Mouse (Mus musculus) C2C12 (cell line): ENCODE data around the gene Atp10a.

Experiments used
- CEBPB ChIP-seq: IDR thresholded peaks from one replicate; pipeline ENCODE4 v1.6.1; 2011; ENCODE audit warnings: low read depth, mild to moderate bottlenecking, control low read depth, moderate library complexity
- CTCF ChIP-seq: IDR thresholded peaks from one replicate; pipeline ENCODE4 v1.5.1; 2011; ENCODE audit not compliant: control insufficient read depth, insufficient read depth, insufficient read length
- MAX ChIP-seq: IDR thresholded peaks from one replicate; pipeline ENCODE4 v1.6.1; 2011; ENCODE audit warnings: mild to moderate bottlenecking, control low read depth
- MYOD1 ChIP-seq: IDR thresholded peaks from one replicate; pipeline ENCODE4 v1.6.1; 2011; ENCODE audit warnings: low read depth; ENCODE audit not compliant: control insufficient read depth, insufficient read length
- MYOG ChIP-seq: IDR thresholded peaks from one replicate; pipeline ENCODE4 v1.6.1; 2011; ENCODE audit not compliant: control insufficient read depth, insufficient read length; ENCODE audit errors: extremely low read depth
- USF1 ChIP-seq: IDR thresholded peaks from one replicate; pipeline ENCODE4 v1.6.1; 2011; ENCODE audit warnings: low read depth, mild to moderate bottlenecking, control low read depth, moderate library complexity

DNA sequence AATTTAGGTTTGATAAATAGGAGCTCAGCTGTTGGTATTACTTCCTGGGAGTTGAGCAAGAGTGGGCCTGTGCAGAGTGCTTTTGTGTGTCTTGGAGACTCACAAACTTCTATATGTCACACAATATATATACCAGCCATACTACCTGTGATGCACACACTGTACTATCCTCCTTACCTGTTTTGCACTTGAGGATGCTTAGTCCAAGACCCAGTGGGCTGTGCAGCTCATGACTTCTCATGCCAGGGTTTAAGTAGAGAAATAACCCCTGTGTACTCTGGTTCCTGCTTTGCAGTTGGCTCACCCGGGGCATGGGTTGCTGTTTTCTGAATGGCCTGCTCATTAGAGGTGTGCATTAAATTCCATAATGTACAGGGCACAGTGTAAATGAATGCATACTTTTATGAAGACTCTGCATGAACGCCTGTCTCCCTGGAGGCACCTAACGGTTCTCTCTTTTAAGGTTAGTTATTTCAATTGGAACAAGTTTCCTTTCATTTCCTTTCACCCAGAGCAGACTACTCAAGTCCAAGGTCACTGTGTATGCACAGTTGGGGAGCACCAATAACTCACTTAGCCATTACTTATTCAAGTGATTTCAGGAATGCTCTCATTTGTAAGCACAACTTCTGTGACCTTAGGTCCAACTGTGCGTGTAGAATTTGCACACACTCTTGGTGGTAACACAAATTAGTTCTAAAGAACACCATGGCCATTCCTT lies 63.4 kb downstream of the Atp10a start:
- no peak for TF ChIP-seq CTCF
- no peak for TF ChIP-seq CEBPB
- no peak for TF ChIP-seq MAX
- TF ChIP-seq USF1, result no peak
- no peak for TF ChIP-seq MYOD1
- no peak for TF ChIP-seq MYOG
